Mouse (Mus musculus): Measurements from ENCODE around the gene Six4. TPM values are rescaled to one million over a fixed set of nuclear protein-coding genes. Genes with fewer than 3 reads are reported as not detected.
"Not testable (repeated sequence)": the region's sequence is repeated elsewhere in the genome, so short reads cannot be mapped to it uniquely, and the experiment has no call there.

Gene Six4
- polyA plus RNA-seq, 1 experiment from 2014 or later: 5.8 TPM

DNA sequence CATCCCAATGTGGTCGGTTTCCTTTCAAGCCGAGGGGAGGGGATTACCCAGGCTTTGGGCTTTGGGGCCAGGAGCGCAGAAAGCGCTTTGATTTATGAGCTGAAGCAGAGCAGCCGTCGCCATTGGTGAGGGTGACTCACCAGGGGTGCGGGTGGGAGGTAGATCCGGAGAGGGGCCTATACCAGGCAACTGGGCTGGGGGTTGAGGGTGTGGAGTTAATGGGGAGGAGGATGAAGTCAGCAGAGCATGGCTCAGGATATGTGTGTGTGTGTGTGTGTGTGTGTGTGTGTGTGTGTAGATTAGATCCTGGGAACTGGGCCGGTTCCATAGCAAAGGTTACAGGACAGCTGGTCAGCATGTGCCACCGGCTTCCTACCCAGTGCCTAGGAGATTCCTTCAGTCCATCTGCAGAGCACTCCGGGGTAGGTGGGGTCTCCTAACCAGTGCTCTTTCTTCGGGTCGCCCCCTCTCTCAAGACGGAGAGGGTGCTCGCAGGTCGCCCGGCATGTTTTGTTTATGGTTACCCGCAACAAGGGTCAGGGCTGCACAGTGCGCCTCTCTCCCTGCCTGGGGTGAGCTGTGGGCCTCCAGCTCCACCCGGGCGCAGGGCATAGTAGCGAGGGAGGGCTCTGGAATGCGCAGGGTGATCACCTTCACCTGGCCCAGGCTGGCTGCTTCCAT is 2.7 kb downstream of the Six4 start:
- H3K36me3 ChIP-seq: peaks cover 21% of the 10 kb centered on the region
- H3K27ac ChIP-seq: peak overlapping the region; percentile 93; the same call in 1 of the 2 replicates
- no peak for DNase-seq (ENCODE audit: low spot score)
- peaks cover 26% of the 10 kb centered on the region for H3K4me1 ChIP-seq
- no peaks in the 10 kb centered on the region for H3K9me3 ChIP-seq
- 6% methylated on average over 23 of the region's 23 CpGs for WGBS
- no peaks in the 10 kb centered on the region for H3K27me3 ChIP-seq (ENCODE audit: insufficient read depth, poor library complexity, severe bottlenecking)
- peak overlapping the region; percentile 91 for H3K4me3 ChIP-seq

DNA sequence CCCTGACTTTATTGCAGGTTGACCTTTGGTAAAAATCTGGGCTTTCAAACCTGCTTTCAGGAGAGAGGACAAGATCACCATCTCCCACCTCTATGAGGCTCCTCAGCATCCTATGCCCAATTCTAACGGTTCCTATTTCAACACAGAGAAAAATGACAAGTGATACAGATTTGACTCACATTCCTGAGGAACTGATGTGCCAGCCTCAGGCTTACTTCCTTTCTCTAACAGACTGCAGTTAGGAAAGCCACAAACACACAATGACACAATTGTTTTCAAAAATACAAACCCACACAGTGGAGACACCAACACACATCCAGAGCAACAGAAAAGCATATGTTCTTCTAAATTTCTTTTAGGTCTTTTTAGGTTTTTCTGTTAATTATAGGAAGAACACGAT is 5.4 kb downstream of the Six4 start:
- Histone ChIP-seq H3K36me3 (peaks cover 38% of the 10 kb centered on the region), H3K4me1 (peaks cover 22% of the 10 kb centered on the region)

DNA sequence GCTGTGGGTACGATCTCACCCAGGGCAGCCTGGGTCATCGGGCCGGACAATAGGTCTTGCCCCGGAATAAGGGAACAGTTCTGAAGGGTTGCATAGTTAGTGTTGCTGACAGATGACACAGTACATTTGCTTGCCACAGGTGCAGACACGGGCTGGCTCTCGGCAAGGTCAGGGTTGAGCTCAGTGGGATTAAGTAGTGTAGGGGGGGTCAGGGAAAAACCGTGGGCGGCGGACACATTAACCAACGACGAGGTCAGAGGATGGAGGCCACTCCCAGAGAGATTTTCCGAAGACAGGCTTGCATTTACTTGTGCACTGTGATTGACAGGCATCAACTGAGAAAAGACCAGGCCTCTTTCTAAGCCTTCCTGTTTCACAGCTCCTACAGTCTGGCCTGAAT is 9.5 kb downstream of the Six4 start:
- no peaks in the 10 kb centered on the region for H3K9me3 ChIP-seq
- no peaks in the 10 kb centered on the region for H3K4me1 ChIP-seq
- DNase-seq (ENCODE audit: low spot score): no peak
- H3K4me3 ChIP-seq: no peak overlapping the region
- H3K27me3 ChIP-seq (ENCODE audit: insufficient read depth, poor library complexity, severe bottlenecking): no peaks in the 10 kb centered on the region
- no peak overlapping the region for H3K27ac ChIP-seq
- WGBS: 83% methylated on average over 12 of the region's 12 CpGs
- H3K36me3 ChIP-seq: peaks cover 47% of the 10 kb centered on the region

More for the DNA sequence above, 5.4 kb downstream of the Six4 start:
- H3K4me3 ChIP-seq: no peak overlapping the region
- no peak overlapping the region for H3K27ac ChIP-seq
- DNase-seq (ENCODE audit: low spot score): no peak
- H3K27me3 ChIP-seq (ENCODE audit: insufficient read depth, poor library complexity, severe bottlenecking): no peaks in the 10 kb centered on the region
- 80% methylated on average over 2 of the region's 2 CpGs for WGBS
- H3K9me3 ChIP-seq: no peaks in the 10 kb centered on the region

DNA sequence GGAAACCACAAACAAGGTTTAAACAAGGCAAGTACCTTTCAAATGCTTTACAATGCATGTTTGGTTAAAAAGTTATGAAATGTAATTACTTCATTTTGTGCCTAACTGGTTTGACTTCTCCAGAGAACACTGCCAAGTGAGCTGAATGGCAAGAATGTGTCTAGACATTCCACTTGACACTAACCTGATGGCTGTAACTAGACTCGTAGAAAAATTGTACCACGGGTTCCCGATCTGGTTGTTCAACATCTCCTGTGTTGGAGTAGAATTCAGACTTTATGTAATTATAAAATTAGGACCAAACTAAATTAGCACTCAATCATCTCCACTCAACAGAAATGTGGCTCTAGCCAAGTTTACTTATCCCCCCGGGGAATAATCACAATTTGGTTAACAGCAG is 14.7 kb downstream of the Six4 start:
- 72% methylated on average over 4 of the region's 4 CpGs for WGBS

DNA sequence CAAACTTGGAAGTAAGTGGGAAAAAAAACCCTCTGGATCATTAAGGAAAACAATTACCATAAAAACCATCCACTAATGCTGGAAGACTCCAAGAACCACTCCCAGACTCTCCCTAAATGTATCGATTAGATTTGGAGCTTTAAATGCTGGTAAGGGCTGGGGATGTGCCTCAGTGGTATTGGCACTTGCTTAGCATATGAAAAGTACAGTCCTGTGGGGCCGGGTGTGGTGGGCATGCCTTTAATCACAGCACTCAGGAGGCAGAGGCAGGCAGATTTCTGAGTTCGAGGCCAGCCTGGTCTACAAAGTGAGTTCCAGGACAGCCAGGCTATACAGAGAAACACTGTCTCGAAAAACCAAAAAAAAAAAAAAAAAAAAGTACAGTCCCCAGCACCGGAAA is 17.1 kb downstream of the Six4 start:
- not testable (repeated sequence) for H3K27me3 ChIP-seq (ENCODE audit: insufficient read depth, poor library complexity, severe bottlenecking); H3K4me3 ChIP-seq; H3K9me3 ChIP-seq; H3K4me1 ChIP-seq; DNase-seq (ENCODE audit: low spot score); H3K27ac ChIP-seq; H3K36me3 ChIP-seq
- 80% methylated on average over 5 of the region's 5 CpGs for WGBS

More for the DNA sequence above, 14.7 kb downstream of the Six4 start:
- H3K36me3 ChIP-seq: peaks cover 21% of the 10 kb centered on the region
- no peak for DNase-seq (ENCODE audit: low spot score)
- no peaks in the 10 kb centered on the region for H3K4me1 ChIP-seq
- H3K27ac ChIP-seq: no peak overlapping the region
- H3K27me3 ChIP-seq (ENCODE audit: insufficient read depth, poor library complexity, severe bottlenecking): no peaks in the 10 kb centered on the region
- H3K4me3 ChIP-seq: no peak overlapping the region
- no peaks in the 10 kb centered on the region for H3K9me3 ChIP-seq

DNA sequence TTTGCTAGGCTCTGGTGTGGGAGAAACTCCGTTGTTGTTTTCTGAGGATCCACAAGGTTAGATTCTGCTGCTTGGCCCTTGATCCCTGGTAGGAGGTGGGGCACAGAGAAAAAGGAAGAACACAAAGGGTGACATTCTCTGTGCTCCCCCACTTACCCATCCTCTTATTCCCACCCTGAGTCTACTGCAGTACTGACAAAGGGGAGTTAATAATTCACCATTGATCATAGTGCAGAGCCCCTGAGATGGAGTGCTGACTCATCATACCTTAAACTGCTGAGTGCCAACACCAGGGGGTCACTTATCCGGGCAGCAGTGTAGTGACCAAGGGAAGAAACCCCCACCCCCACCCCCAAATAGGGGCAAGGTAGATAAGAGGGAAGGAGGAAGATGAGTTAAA is 18.7 kb downstream of the Six4 start:
- Histone ChIP-seq H3K36me3 (no peaks in the 10 kb centered on the region), H3K27ac (no peak overlapping the region), H3K4me3 (no peak overlapping the region), H3K9me3 (no peaks in the 10 kb centered on the region), H3K4me1 (no peaks in the 10 kb centered on the region), H3K27me3 (ENCODE audit: insufficient read depth, poor library complexity, severe bottlenecking) (no peaks in the 10 kb centered on the region)
- 41% methylated on average over 2 of the region's 2 CpGs for WGBS
- DNase-seq (ENCODE audit: low spot score): no peak

DNA sequence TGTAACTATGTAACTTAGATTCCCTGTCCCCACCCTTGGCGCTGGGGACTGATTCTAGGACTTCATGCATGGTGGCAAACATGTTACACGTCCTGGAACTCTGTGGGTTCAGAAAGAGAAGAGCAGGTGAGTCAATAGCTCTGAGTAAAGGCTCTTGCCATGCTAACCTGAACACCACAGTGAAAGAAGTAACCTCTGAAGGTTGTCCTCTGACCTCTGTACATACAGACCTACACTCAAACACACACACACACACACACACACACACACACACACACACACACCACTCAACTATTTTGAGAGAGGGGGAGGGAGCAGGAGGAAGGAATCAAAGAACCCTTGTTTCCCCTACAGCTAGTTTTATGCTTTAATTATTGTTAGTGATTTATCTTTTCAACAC is 19.1 kb downstream of the Six4 start:
- 80% methylated on average over 2 of the region's 2 CpGs for whole genome bisulfite sequencing
- DNase-seq (ENCODE audit: low spot score): no peak
- Histone ChIP-seq H3K27ac (no peak overlapping the region), H3K4me1 (no peaks in the 10 kb centered on the region), H3K27me3 (ENCODE audit: insufficient read depth, poor library complexity, severe bottlenecking) (no peaks in the 10 kb centered on the region), H3K4me3 (no peak overlapping the region), H3K36me3 (no peaks in the 10 kb centered on the region), H3K9me3 (no peaks in the 10 kb centered on the region)

DNA sequence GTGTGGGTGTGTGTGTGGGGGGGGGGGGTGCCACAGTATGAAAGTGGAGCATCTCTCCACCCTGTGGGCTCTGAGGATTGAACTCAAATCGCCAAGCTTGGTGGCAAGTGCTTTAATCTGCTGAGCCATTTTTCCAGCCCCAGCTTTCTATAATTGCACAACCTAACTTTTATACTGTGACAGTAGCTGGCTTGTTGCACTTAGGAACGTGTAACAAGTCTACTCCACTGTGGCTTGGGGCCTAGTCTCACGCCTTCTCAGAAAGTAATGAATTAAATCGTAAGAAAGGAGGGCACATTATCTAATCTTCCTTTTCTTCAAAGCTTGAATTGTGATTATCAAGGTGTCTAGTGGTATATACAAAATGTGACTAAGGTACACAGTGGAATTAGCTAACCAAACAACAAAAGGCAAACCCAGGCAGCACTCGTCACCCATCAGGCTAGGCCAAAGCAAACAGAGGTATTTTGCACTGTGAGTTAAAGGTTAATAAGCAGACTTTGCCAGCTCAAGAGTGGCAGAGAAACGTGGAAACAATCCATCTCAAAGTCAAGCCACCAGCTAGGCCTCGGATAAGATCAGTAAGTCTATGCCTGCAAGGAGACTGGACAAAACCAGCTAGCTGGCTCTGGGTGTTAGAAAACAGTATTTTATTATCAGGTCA is 22.5 kb downstream of the Six4 start:
- WGBS: 76% methylated on average over 7 of the region's 7 CpGs
- no peak for DNase-seq (ENCODE audit: low spot score)
- Histone ChIP-seq H3K4me1 (no peaks in the 10 kb centered on the region), H3K27ac (no peak overlapping the region), H3K4me3 (no peak overlapping the region), H3K9me3 (no peaks in the 10 kb centered on the region), H3K27me3 (ENCODE audit: insufficient read depth, poor library complexity, severe bottlenecking) (no peaks in the 10 kb centered on the region), H3K36me3 (no peaks in the 10 kb centered on the region)

DNA sequence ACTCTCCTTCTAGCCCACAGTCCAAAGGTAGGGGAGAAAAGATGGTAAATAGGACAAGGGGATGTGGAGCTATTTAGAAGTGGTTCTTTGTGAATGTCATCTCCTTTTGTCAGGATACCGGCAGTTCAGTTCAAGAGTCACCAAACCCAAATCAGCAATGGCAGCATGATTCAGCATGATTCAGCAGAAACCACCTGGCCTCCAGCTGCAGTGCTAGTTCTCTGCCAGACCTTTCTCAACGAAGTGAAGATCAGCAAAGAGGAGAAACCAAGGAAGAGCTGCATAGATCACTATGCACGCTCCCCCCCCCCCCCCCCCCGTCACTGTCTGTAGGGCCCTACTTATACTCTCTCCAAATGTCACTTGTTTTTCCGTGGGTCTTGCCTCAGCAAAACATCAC is 24.3 kb downstream of the Six4 start:
- H3K27ac ChIP-seq: no peak overlapping the region
- 59% methylated on average over 5 of the region's 5 CpGs for WGBS
- H3K27me3 ChIP-seq (ENCODE audit: insufficient read depth, poor library complexity, severe bottlenecking): no peaks in the 10 kb centered on the region
- no peaks in the 10 kb centered on the region for H3K9me3 ChIP-seq
- H3K4me3 ChIP-seq: no peak overlapping the region
- no peaks in the 10 kb centered on the region for H3K36me3 ChIP-seq
- H3K4me1 ChIP-seq: no peaks in the 10 kb centered on the region
- peak; percentile 83 for DNase-seq (ENCODE audit: low spot score)

DNA sequence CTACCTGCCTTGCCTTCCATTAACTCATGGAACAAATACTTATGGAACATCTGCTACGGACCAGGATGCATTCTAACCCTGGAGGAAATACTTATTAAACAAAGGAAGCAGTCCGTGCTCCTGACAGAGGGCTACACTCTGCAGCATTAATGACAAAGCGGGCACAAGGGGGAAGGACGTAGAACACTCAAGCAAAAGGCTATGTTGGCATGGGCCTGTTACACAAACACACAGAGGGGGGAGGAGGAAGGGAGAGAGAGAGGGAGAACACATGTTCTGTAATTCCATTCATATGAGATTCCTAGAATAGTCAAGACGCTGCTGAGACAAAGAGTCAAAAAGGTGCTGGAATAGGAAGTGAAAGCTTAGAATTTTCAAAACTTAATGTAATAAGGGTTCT is 24.8 kb downstream of the Six4 start:
- 75% methylated on average over 5 of the region's 5 CpGs for WGBS
- DNase-seq (ENCODE audit: low spot score): no peak
- H3K27me3 ChIP-seq (ENCODE audit: insufficient read depth, poor library complexity, severe bottlenecking): no peaks in the 10 kb centered on the region
- no peaks in the 10 kb centered on the region for H3K9me3 ChIP-seq
- no peak overlapping the region for H3K27ac ChIP-seq
- H3K36me3 ChIP-seq: no peaks in the 10 kb centered on the region
- H3K4me3 ChIP-seq: no peak overlapping the region
- H3K4me1 ChIP-seq: no peaks in the 10 kb centered on the region

DNA sequence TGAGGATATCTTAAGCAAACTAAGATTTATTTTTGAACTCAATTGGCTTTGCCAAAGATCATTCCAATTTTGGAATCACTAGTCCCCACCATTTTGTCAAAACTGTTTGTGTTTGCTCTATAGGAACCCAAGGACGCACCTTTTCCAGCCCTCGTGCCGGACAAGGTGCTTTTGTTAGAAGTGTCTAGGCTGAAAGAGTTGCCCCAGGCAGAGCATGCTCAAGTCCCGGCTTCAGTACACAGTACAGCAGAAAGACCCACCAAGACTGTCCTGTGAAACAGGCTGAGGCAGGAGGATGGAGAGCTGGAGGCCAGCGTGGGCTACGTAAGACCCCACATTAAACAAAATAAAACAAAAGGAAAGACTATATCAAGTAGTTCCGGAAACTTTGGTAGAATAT is 26.2 kb downstream of the Six4 start:
- no peaks in the 10 kb centered on the region for H3K36me3 ChIP-seq
- 85% methylated on average over 7 of the region's 7 CpGs for WGBS

DNA sequence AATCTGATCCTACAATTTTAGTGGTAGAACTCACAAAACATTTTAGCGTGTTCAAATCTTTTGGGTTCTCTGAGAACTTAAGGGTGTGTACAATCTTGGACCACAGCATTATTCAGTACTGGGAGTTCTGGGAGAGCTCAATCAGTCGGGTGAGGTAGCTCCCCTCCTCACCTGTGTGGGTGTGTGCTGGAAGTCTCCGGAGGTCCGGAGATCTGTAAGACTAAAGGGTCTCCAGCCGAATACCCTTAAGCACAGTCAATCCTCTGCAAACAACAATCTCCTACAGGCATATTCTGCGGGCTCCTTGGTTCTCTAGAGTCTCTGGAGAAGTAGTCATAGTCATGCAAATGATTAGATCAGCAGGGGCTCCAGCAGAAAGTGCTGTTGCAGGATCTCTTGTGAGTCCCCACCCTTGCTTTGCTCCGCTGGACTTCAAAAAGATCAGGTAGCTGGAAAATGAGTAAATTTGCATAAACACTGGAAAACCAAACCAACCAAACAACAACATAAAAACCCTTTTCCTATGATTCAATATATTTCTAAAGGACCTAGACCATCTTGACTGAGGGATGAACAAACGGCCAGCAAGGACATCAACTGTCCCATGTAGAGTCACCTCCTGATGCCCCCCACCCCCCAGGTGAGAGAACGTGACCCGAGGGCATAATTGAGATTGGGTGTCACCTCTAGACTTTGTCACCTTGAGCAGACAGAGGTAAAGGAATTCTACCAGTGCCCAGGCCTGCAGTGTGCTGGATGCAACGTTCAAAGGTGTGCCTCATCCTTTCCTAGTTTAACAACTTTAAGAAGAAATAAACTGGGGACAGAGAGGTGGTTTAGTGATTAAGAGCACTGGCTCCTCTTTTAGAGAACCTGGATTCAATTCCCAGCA is 27.3 kb downstream of the Six4 start:
- no peak overlapping the region for H3K27ac ChIP-seq
- WGBS: 23% methylated on average over 11 of the region's 11 CpGs
- H3K4me1 ChIP-seq: no peaks in the 10 kb centered on the region
- no peaks in the 10 kb centered on the region for H3K36me3 ChIP-seq
- H3K27me3 ChIP-seq (ENCODE audit: insufficient read depth, poor library complexity, severe bottlenecking): no peaks in the 10 kb centered on the region
- no peak overlapping the region for H3K4me3 ChIP-seq
- DNase-seq (ENCODE audit: low spot score): no peak
- no peaks in the 10 kb centered on the region for H3K9me3 ChIP-seq

More for the DNA sequence above, 26.2 kb downstream of the Six4 start:
- DNase-seq (ENCODE audit: low spot score): no peak
- Histone ChIP-seq H3K27me3 (ENCODE audit: insufficient read depth, poor library complexity, severe bottlenecking) (no peaks in the 10 kb centered on the region), H3K4me1 (no peaks in the 10 kb centered on the region), H3K4me3 (no peak overlapping the region), H3K9me3 (no peaks in the 10 kb centered on the region), H3K27ac (no peak overlapping the region)

DNA sequence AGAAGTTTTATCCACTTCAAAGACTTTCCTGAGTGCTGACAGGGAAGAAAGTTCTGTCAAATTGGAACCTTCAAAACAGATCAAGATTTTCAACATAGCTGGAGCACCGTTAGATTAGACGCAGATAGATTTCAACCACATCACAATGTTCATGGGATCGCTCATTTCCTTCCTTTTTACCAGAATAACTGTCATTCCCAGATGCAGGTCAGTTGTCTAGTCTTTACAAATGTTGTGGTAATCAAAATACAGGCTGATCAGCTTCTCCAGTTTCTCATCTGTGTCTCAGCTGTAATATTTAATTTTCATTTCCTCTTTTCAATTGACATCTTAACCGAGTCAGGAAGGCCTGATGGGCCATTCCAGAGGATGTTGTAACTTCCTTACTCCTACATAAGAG is 29.5 kb downstream of the Six4 start:
- DNase-seq (ENCODE audit: low spot score): no peak
- no peak overlapping the region for H3K4me3 ChIP-seq
- no peaks in the 10 kb centered on the region for H3K27me3 ChIP-seq (ENCODE audit: insufficient read depth, poor library complexity, severe bottlenecking)
- H3K4me1 ChIP-seq: no peaks in the 10 kb centered on the region
- no peaks in the 10 kb centered on the region for H3K9me3 ChIP-seq
- 79% methylated on average over 4 of the region's 4 CpGs for WGBS
- H3K36me3 ChIP-seq: no peaks in the 10 kb centered on the region
- no peak overlapping the region for H3K27ac ChIP-seq
